Comparison of ENCODE assay signal across 9 mouse cellular contexts in the genomic region with DNA sequence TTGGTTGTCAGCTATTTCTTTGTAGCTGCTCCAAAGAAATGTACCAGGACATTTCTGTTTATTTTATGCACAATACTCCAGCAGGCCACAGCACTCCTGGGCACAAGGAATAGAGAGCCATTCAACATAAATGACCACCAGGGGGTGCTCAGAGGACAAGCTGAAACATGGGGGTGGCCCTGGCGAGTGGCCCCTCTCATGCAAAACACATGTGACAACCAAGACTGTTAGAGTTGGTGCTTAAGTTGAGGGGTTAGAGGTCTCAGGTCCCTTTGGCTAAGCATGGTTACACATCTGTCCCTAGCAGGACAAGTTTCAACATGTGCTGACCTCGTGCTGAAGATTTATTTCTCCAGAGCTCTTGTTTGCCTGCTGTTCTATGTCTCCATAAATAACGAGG.
A peak's percentile ranks its signal among the peaks of the same experiment; 100 is the strongest.
DNase-seq lines count a peak whose midpoint lies in the region; ATAC-seq and TF ChIP-seq lines count a peak whose summit lies in the region.
"Had no signal": no experiment of that assay in that cellular context is flagged by ENCODE, and none has a peak within 500 bp of the region (broad histone marks: within the 10 kb centered on the region; RNA-seq: fewer than 3 reads in every experiment).

No protein-coding gene starts in this region.

- no peak overlapping the region for H3K4me3 ChIP-seq in forebrain, embryonic 11.5 days (ENCODE audit: low read depth, low read length)
- H3K4me3 ChIP-seq in forebrain, embryonic 12.5 days (replicated peaks) = no peak overlapping the region
- no peak overlapping the region for H3K4me3 ChIP-seq in embryonic fibroblast, embryonic 13.5 days (ENCODE audit: insufficient read depth, low read length)
- no peak overlapping the region for H3K4me3 ChIP-seq in lung, embryonic 14.5 days (ENCODE audit: low read depth, low read length)
- H3K4me3 ChIP-seq: neural tube, embryonic 13.5 days had no signal

- ATAC-seq in forebrain, embryonic 11.5 days (replicated peaks; ENCODE audit: low FRiP score) = 0 out of 2 replicates have a peak, but pooled peaks have one; percentile 40
- ATAC-seq in forebrain, embryonic 12.5 days (ENCODE audit: low FRiP score) = no peak
- ATAC-seq in lung, embryonic 14.5 days (ENCODE audit: insufficient read depth) = peak; percentile 48; the same call in 1 of the 2 replicates
- ATAC-seq in erythroblast, adult 5-6 weeks (replicated peaks; ENCODE audit: low FRiP score, poor library complexity, severe bottlenecking) = no peak

- no peak for DNase-seq in forebrain, embryonic 11.5 days (ENCODE audit: low spot score)
- peak; percentile 9 to 15 for DNase-seq in right cerebral cortex, adult 2 months (ENCODE audit: low spot score in 2 of 2)
- DNase-seq in right cerebral cortex, postnatal 14 days = no peak
- peak; percentile 55 for DNase-seq in lung, embryonic 14.5 days
- DNase-seq in cerebellum, postnatal 14 days = no peak

- H3K27me3 ChIP-seq in forebrain, embryonic 11.5 days (ENCODE audit: control insufficient read depth, insufficient read depth, low read length) = no peaks in the 10 kb centered on the region
- H3K27me3 ChIP-seq in forebrain, embryonic 12.5 days = no peaks in the 10 kb centered on the region
- H3K27me3 ChIP-seq in lung, embryonic 14.5 days (ENCODE audit: insufficient read depth, low read length) = no peaks in the 10 kb centered on the region
- H3K27me3 ChIP-seq: neural tube, embryonic 13.5 days had no signal

- no peaks in the 10 kb centered on the region for H3K36me3 ChIP-seq in forebrain, embryonic 11.5 days (ENCODE audit: control insufficient read depth, insufficient read depth, low read length)
- no peaks in the 10 kb centered on the region for H3K36me3 ChIP-seq in forebrain, embryonic 12.5 days (replicated peaks)
- no peaks in the 10 kb centered on the region for H3K36me3 ChIP-seq in lung, embryonic 14.5 days (ENCODE audit: insufficient read depth)
- H3K36me3 ChIP-seq: neural tube, embryonic 13.5 days had no signal

- TF ChIP-seq POLR2A in embryonic fibroblast, embryonic 13.5 days (IDR thresholded peaks at IDR 0.05; ENCODE audit: low read depth, low read length) = no peak

- no peak overlapping the region for H3K4me2 ChIP-seq in forebrain, embryonic 11.5 days (ENCODE audit: low read depth, low read length, severe bottlenecking)
- H3K4me2 ChIP-seq in forebrain, embryonic 12.5 days = no peak overlapping the region
- no peak overlapping the region for H3K4me2 ChIP-seq in lung, embryonic 14.5 days
- H3K4me2 ChIP-seq: neural tube, embryonic 13.5 days had no signal

- H3K4me1 ChIP-seq in forebrain, embryonic 11.5 days (replicated peaks; ENCODE audit: control insufficient read depth, insufficient read depth, low read length) = no peaks in the 10 kb centered on the region
- no peaks in the 10 kb centered on the region; the same call in 1 of the 2 replicates for H3K4me1 ChIP-seq in forebrain, embryonic 12.5 days
- H3K4me1 ChIP-seq in embryonic fibroblast, embryonic 13.5 days (ENCODE audit: control insufficient read depth, insufficient read depth, low read length) = no peaks in the 10 kb centered on the region
- H3K4me1 ChIP-seq in lung, embryonic 14.5 days (ENCODE audit: insufficient read depth) = peaks cover 7% of the 10 kb centered on the region; the same call in 1 of the 2 replicates
- H3K4me1 ChIP-seq: neural tube, embryonic 13.5 days had no signal

- TF ChIP-seq CTCF in embryonic fibroblast, embryonic 13.5 days (IDR thresholded peaks at IDR 0.05; ENCODE audit: borderline replicate concordance, insufficient read depth, low read length) = peak; percentile 19; the same call in 1 of the 2 replicates
- peak; percentile 68 for TF ChIP-seq CTCF in lung, embryonic 14.5 days (IDR thresholded peaks at IDR 0.05; ENCODE audit: low read depth)

- H3K27ac ChIP-seq in forebrain, embryonic 11.5 days (ENCODE audit: low read depth, low read length) = no peak overlapping the region
- H3K27ac ChIP-seq in forebrain, embryonic 12.5 days = no peak overlapping the region
- H3K27ac ChIP-seq in embryonic fibroblast, embryonic 13.5 days (ENCODE audit: insufficient read depth, low read length) = no peak overlapping the region
- no peak overlapping the region for H3K27ac ChIP-seq in lung, embryonic 14.5 days (ENCODE audit: low read depth)
- H3K27ac ChIP-seq: neural tube, embryonic 13.5 days had no signal

- H3K9me3 ChIP-seq in forebrain, embryonic 11.5 days (ENCODE audit: control insufficient read depth, low read length) = no peaks in the 10 kb centered on the region
- H3K9me3 ChIP-seq in forebrain, embryonic 12.5 days = no peaks in the 10 kb centered on the region
- H3K9me3 ChIP-seq in lung, embryonic 14.5 days (ENCODE audit: low read depth, low read length) = no peaks in the 10 kb centered on the region
- H3K9me3 ChIP-seq: neural tube, embryonic 13.5 days had no signal

- WGBS in forebrain, embryonic 11.5 days = 62% methylated on average over 3 of the region's 3 CpGs
- WGBS in forebrain, embryonic 12.5 days = 60% methylated on average over 3 of the region's 3 CpGs
- 45% methylated on average over 3 of the region's 3 CpGs for WGBS in lung, embryonic 14.5 days

- no peak overlapping the region for H3K9ac ChIP-seq in forebrain, embryonic 11.5 days (ENCODE audit: low read length)
- no peak overlapping the region for H3K9ac ChIP-seq in forebrain, embryonic 12.5 days
- no peak overlapping the region for H3K9ac ChIP-seq in lung, embryonic 14.5 days
- H3K9ac ChIP-seq: neural tube, embryonic 13.5 days had no signal

Comparison
In these comparisons a context has a peak if more than half of its experiments do, and no peak if none do; other contexts are left out.
1. ATAC-seq: peak in forebrain, embryonic 11.5 days (single experiment) and lung, embryonic 14.5 days (single experiment); none in forebrain, embryonic 12.5 days (single experiment) and erythroblast, adult 5-6 weeks (single experiment).
2. DNase-seq: peak in right cerebral cortex, adult 2 months (2 of 2) and lung, embryonic 14.5 days (single experiment); none in forebrain, embryonic 11.5 days (single experiment), right cerebral cortex, postnatal 14 days (single experiment) and cerebellum, postnatal 14 days (0 of 2).